Comparison of ENCODE assay signal across 10 mouse cellular contexts in the genomic region with DNA sequence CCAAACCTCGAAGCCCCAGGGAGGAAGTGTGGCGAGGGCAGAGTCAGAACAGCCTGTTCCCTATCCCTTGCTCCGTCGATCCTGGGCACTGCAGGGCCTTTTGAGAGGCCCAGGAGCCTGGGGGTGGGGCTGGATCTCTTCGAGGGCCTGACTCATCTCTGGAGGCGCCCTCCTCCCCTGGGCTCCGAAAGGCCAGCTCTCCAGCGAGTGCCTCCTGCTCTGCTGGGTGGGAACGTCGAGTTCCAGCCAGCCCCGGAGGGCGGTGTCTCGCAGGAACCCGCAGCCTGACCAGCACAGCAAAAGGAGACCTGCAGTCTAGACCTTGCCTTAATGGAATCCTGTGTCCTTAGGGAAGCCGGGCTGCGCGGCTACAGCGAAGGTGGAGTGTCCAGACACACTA. TPM values are rescaled to one million over a fixed set of nuclear protein-coding genes. Genes with fewer than 3 reads are reported as not detected.
DNase-seq lines count a peak whose midpoint lies in the region; ATAC-seq and TF ChIP-seq lines count a peak whose summit lies in the region.
"Had no signal": no experiment of that assay in that cellular context is flagged by ENCODE, and none has a peak within 500 bp of the region (broad histone marks: within the 10 kb centered on the region; RNA-seq: fewer than 3 reads in every experiment).

No protein-coding gene starts in this region.

- ATAC-seq in heart, embryonic 13.5 days (ENCODE audit: extremely low read depth, insufficient number of reproducible peaks, low FRiP score, low TSS enrichment): peak; percentile 47; the same call in 1 of the 2 replicates
- peak; percentile 57 for ATAC-seq in stomach, embryonic 15.5 days (ENCODE audit: insufficient read depth, low FRiP score, low read depth)

- no peak for TF ChIP-seq CTCF in left cerebral cortex, adult 2 months (IDR thresholded peaks at IDR 0.05)

- intact Hi-C loops in left cerebral cortex, adult 2 months (cut with DNase I): no loop called here

- peak in 1 of 2 experiments; percentile 40 for DNase-seq in left cerebral cortex, adult 2 months (ENCODE audit: extremely low spot score in 1 of 2, low spot score in 2 of 2)
- DNase-seq in left cerebral cortex, adult 8-10 months (ENCODE audit: low spot score in 2 of 2): no peak
- DNase-seq in embryo, embryonic 9.5 days (ENCODE audit: extremely low spot score): peak; percentile 52
- peak; percentile 65 to 81 for DNase-seq in kidney, postnatal 4 days
- DNase-seq in frontal cortex, postnatal 25 days (ENCODE audit: low spot score in 2 of 2): no peak
- DNase-seq in frontal cortex, postnatal 36 days (ENCODE audit: low spot score in 2 of 2): no peak

- no peak overlapping the region for H3K4me2 ChIP-seq in heart, embryonic 13.5 days
- H3K4me2 ChIP-seq in stomach, embryonic 15.5 days: no peak overlapping the region
- H3K4me2 ChIP-seq: hindbrain, embryonic 15.5 days had no signal

- no peaks in the 10 kb centered on the region for H3K36me3 ChIP-seq in heart, embryonic 13.5 days
- H3K36me3 ChIP-seq in stomach, embryonic 15.5 days: no peaks in the 10 kb centered on the region
- H3K36me3 ChIP-seq: G1E; hindbrain, embryonic 15.5 days had no signal

- peak overlapping the region; percentile 54; the same call in 1 of the 2 replicates for H3K27ac ChIP-seq in left cerebral cortex, adult 2 months
- peak overlapping the region; percentile 53 for H3K27ac ChIP-seq in heart, embryonic 13.5 days (replicated peaks)
- peak overlapping the region; percentile 49 for H3K27ac ChIP-seq in stomach, embryonic 15.5 days
- H3K27ac ChIP-seq: hindbrain, embryonic 15.5 days had no signal

- no peaks in the 10 kb centered on the region for H3K27me3 ChIP-seq in heart, embryonic 13.5 days (replicated peaks)
- H3K27me3 ChIP-seq in stomach, embryonic 15.5 days (replicated peaks): no peaks in the 10 kb centered on the region
- H3K27me3 ChIP-seq: hindbrain, embryonic 15.5 days had no signal

- H3K4me1 ChIP-seq in heart, embryonic 13.5 days: peaks cover 33% of the 10 kb centered on the region
- peaks cover 15% of the 10 kb centered on the region for H3K4me1 ChIP-seq in stomach, embryonic 15.5 days

- peaks cover 5% of the 10 kb centered on the region; the same call in 1 of the 2 replicates for H3K9me3 ChIP-seq in heart, embryonic 13.5 days
- no peaks in the 10 kb centered on the region for H3K9me3 ChIP-seq in stomach, embryonic 15.5 days
- H3K9me3 ChIP-seq: hindbrain, embryonic 15.5 days had no signal

- H3K4me3 ChIP-seq in left cerebral cortex, adult 2 months: no peak overlapping the region
- no peak overlapping the region for H3K4me3 ChIP-seq in heart, embryonic 13.5 days
- no peak overlapping the region for H3K4me3 ChIP-seq in stomach, embryonic 15.5 days (replicated peaks)
- H3K4me3 ChIP-seq: hindbrain, embryonic 15.5 days had no signal

- H3K9ac ChIP-seq in heart, embryonic 13.5 days: peak overlapping the region; percentile 71
- no peak overlapping the region; the same call in 1 of the 2 replicates for H3K9ac ChIP-seq in stomach, embryonic 15.5 days
- H3K9ac ChIP-seq: hindbrain, embryonic 15.5 days had no signal

- 20% methylated on average over 18 of the region's 18 CpGs for WGBS in heart, embryonic 13.5 days
- WGBS in stomach, embryonic 15.5 days: 26% methylated on average over 18 of the region's 18 CpGs

RNA-seq across cellular contexts. Expression of gene 1700001O22Rik, which starts 50.2 kb away (rescaled TPM):
- 10 to 100 TPM in 1 of 2 experiments, 1 to 10 TPM in 1; 9.9 to 12.6 TPM for total RNA-seq in left cerebral cortex, adult 2 months (2021)
- 1 to 10 TPM; 7.7 to 9.5 (median 9.3) TPM for total RNA-seq in left cerebral cortex, adult 8-10 months (2022)
- 1.7 and 2.1 TPM in 2 replicates for polyA plus RNA-seq in heart, embryonic 13.5 days (2015; fragmentation: Nextera tagmentation; extraction: Ambion mirVana)
- polyA plus RNA-seq in stomach, embryonic 15.5 days (2015; fragmentation: Nextera tagmentation; extraction: Ambion mirVana): 2.8 and 2.9 TPM in 2 replicates
- polyA plus RNA-seq: G1E had no signal

RNA-seq across cellular contexts. Expression of gene Ntmt1, which starts 54.4 kb away (rescaled TPM):
- 10 to 100 TPM; 35.2 to 38.8 TPM for total RNA-seq in left cerebral cortex, adult 2 months (2021)
- 10 to 100 TPM; 30.5 to 38.9 (median 34.4) TPM for total RNA-seq in left cerebral cortex, adult 8-10 months (2022)
- polyA plus RNA-seq in heart, embryonic 13.5 days (2015; fragmentation: Nextera tagmentation; extraction: Ambion mirVana): 72.7 and 81.4 TPM in 2 replicates
- 78.8 and 82.3 TPM in 2 replicates for polyA plus RNA-seq in stomach, embryonic 15.5 days (2015; fragmentation: Nextera tagmentation; extraction: Ambion mirVana)

Comparison
In these comparisons a context has a peak if more than half of its experiments do, and no peak if none do; other contexts are left out.
1. DNase-seq: peak in embryo, embryonic 9.5 days (single experiment) and kidney, postnatal 4 days (2 of 2); none in left cerebral cortex, adult 8-10 months (0 of 2), frontal cortex, postnatal 25 days (0 of 2) and frontal cortex, postnatal 36 days (0 of 2).
2. Peak in every context shown above with its lines, with median percentiles within 50 percentile points of each other: H3K27ac ChIP-seq.